Mouse (Mus musculus): ENCODE measurements around the gene Entpd6.

Gene Entpd6

GRCm38 (mm10) chr2:150787234-150787771 is 38.5 kb downstream of the Entpd6 start:
- DNase-seq: peak; percentile 55

GRCm38 (mm10) chr2:150788768-150789550 is 40.1 kb downstream of the Entpd6 start:
- no peak for DNase-seq

DNA sequence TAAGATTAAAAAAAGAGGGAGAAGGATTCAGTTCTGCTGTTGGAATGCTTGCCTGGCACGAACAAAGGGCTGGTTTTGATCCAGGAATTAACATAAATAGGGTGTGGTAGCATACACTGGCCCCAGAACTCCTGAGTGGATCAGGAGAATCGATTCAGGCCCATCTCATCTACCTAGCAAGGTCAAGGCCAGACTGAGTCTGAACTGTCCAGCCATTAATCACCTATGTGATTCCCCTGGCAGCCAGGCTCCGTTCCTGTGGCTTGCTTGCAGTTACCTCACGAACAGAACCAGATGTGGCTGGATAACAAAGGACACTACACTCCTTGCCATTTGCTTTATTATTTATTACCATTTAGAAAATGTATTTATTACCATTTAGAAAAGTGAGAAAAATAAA is 44.5 kb downstream of the Entpd6 start:
- no peak for DNase-seq

- DNase-seq: no peak
These were observed 49.2 kb downstream of the Entpd6 start for GRCm38 (mm10) chr2:150798084-150798483.

DNA sequence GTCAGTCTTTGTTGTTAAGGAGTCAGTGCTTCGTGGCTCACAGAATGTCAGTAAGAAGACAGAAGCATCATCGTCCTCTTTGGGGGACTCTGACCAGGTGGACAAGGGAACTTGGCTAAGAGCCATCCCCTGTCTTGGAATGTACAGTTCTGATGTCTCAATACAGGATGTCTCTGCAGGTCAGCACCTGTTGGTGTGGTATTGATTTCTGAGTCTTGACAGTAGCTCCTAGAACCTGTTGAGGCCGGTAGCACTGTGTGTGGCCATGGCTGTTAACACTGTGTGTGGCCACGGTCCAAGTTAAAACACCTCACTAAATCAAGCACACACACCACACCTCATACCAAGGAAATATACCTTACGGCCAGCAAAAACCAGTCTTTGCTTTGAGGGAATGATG is 51.8 kb downstream of the Entpd6 start:
- no peak for DNase-seq

DNA sequence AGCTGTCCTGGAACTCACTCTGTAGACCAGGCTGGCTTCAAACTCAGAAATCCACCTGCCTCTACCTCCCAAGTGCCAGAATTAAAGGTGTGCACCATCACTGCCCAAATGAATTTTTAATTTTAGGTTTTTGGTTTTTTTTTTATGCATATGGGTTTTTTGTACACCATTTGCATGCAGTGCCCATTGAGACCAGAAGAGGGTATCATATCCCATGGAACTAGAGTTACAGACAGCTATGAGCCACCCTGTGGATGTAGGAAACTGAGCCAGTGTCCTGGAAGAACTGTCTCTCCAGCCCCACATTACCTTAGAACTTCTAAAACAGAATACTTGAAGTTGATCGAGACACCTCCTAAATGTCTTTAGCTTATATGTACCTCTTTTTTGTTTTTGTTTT is 54.2 kb downstream of the Entpd6 start:
- peak; percentile 34 for DNase-seq

GRCm38 (mm10) chr2:150808381-150808780 is 59.5 kb downstream of the Entpd6 start:
- DNase-seq: no peak

DNA sequence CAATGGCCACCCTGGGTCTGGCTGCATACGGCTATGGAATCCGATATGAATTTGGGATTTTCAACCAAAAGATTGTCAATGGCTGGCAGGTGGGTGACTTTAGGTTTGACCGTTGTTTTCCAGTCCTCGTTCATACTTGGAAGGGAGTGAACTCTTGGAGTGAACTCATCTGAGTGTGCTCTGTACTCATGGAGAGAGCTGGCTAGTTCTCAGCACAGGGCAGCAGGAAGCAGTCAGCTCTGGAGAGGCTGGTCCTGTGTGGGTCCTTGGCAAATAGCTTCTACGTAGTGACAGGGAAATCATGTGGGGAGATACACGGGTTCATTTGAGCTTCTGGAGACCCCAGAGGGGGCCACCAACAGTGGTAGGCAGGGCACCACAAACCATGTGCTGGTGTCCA is 60.0 kb downstream of the Entpd6 start:
- DNase-seq: no peak

- DNase-seq: no peak
These were observed 61.8 kb downstream of the Entpd6 start for GRCm38 (mm10) chr2:150810603-150811002.

- DNase-seq: no peak
These were observed 64.0 kb downstream of the Entpd6 start for GRCm38 (mm10) chr2:150812816-150813215.

GRCm38 (mm10) chr2:150816676-150817402 is 68.0 kb downstream of the Entpd6 start:
- DNase-seq: no peak

GRCm38 (mm10) chr2:150818742-150819141 is 69.9 kb downstream of the Entpd6 start:
- no peak for DNase-seq

DNA sequence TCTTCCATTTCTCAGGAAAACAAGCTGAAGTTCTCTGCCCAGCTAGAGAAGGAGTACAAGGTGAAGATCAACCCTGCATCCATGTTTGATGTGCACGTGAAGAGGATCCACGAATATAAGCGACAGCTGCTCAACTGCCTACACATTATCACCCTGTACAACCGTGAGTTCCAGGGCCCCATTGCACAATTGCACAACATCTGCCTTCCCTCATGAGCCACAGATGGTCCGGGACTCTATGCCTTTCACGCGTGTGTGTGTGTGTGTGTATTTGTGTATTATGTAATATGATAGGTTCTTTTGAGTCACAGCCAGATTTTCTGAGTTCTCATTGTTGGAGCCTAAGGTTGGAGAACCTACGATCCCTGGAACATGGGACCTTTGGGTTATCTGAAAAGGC is 71.9 kb downstream of the Entpd6 start:
- DNase-seq: no peak
